Mouse (Mus musculus): ENCODE measurements around the gene Fbxw27.
"Not testable (repeated sequence)": the region's sequence is repeated elsewhere in the genome, so short reads cannot be mapped to it uniquely, and the experiment has no call there.

Fbxw27 gene

DNA sequence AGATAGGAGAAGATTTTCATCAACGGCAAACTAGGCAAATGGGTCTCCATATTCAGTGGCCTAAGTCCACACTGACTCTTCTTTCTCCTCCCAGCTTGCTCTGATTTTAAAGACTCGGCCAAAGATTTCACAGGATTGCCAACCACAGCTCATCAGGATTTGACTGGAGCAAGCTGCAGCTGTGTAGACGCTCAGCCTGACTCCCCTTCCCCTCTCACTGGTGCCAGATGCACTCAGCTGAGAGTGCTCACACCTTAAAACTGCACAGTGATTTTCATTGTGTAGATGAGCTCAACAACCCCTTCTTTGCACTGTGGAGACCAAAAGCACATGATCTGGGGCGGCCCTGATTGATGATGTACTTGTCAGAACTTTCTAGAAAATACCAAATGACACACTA lies at the start of gene Fbxw27:
Fbxw27 (minus strand) TSS at position 101 of the 400 bp plus-strand sequence.
- not testable (repeated sequence) for DNase-seq (ENCODE audit: low read depth)

DNA sequence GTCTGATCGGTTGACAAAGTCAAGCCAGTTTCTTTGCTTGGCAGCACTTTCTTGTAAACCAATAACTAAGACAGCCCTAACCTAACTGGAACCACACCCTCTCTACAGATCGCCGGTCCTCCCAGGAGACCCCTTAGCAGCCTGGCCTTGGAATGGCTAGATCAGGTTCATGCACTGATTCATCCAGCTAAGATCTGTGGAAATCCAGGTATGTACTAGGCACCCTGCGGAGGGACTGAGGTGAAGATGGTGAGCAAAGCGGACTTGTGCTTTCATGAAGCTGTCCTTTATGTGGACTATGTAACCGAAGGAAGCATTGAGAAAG lies 42.6 kb upstream of the Fbxw27 start:
- no peak for DNase-seq (ENCODE audit: low read depth)

DNA sequence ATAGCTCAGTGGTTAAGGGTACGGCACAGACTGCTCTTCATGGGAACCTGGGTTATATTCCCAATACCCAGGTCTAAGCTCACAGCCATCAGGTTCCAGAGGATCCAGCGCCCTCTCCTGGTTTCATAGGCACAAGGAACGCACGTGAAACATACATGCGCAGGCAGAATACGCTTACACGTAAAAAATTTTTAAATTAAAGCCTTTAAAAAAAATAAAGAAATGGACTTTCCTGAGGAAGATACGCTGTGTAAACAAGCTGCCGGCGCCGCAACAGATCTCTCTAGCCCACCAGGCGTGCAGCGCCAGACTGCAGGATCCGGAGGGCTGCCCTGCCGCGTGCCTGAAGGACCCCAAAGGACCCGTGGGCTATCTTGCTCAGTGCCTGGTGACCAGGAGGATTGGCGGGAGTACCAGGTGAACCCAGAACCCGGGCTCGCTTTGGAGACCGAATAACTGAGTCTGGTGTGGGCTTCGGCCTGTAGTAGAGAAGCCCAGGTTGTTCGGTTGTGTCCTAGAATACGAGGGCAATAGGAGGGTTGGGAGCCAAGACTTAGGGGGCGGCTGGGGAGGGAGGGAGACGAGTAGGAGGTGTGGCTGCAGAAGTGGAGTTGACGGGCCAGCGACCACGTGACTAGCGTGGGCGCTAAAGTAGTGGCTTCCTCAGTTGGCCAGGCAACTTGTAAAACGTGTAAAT lies 42.1 kb upstream of the Fbxw27 start, which contains the start of gene Nme6:
Nme6 (plus strand) TSS at position 359 of the 697 bp plus-strand sequence.
- peak; percentile 94 for DNase-seq (ENCODE audit: low read depth)

DNA sequence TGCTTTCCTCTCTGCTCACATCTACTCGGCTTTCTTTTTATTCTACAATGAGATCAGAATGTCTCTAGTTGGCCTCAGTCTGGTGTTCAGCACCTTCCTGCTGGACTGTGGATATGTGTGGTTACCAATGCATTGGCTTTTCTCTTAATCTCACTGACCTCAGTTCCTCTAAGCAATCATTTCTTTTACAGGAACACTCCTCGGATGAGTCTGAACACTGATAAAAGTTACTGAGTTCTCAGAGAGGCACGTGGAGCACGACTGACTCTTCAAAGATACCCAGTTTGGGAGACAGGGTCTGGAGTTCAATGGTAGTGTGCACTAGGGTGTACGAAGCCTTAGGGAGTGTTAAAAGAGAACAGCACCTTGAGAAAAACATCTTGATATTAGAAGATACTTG lies 35.7 kb upstream of the Fbxw27 start:
- DNase-seq (ENCODE audit: low read depth), result no peak

DNA sequence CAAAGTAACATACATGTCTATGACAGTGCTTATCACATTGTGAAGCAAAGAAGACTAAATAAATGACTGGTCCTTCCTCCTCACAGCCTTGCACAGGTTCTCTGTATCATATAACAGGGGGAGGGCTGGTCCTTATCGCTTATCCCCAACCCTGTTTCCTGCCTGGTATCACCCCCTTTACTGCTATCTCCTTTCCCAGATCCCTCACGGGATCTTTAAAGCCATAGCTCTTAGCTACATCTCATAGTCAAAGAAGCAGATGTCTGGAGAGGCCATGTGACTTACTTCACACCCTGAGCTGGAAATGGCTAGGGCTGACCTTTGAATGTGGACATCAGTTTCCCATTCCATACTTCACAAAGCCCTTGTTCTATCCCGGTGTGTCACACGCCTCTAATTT lies 35.3 kb upstream of the Fbxw27 start:
- DNase-seq (ENCODE audit: low read depth), result peak; percentile 24

DNA sequence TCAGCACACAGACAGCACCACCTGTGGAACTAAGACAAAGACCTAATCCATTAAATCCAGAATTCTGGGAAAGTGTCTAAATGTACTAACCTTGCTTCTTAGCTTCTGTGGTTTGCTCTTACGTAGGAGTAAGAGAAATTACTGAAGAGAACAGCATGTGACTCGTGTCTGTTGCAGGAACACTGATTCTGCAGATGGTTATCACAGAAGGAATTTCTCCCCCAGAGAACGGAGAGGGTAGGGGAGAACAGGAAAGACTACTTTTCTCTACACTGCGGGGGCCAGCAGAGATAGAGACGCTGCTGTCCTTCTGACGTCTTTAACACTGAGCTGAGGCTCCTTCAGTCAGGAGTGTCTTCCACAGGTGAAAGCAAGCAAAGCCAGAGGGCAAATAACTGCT lies 25.9 kb upstream of the Fbxw27 start:
- no peak for DNase-seq (ENCODE audit: low read depth)

DNA sequence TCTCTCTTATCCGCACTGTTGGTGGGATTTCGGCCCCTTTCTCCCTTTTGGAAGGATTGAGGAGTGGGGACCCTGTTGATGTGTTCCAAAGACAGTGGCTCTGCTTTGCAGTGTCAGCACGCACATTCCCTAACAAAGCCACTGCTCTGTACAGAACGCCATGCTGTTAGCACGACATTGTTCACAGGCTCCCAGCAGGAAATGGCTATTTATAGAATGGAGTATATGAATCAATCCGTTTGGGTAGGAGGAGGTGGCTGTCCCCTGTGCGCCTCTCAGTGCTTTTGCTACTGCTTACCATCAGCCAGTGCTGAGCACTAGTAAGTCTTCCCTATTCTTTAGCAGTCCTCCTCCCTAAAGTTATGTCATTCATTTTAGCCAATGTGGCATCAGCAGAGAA lies 23.0 kb upstream of the Fbxw27 start:
- no peak for DNase-seq (ENCODE audit: low read depth)

DNA sequence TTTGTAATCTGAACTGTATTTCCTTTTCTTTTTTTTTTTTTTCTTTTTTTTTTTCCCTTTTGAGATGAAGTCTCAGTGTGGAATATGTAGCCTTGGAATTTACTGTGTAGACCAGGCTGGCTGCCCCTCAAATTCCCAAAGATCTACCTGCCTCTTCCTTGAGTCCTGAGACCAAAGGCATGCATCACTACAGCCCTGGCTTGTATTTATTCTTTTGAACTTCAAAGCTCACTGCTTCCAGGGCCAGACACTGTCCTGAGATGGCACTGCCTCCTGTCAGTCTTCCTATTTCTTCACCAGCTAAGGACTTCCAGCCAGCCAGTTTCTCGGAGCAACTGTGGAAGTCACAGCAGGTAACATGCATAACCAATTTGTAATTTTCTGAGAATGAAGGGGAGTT lies 21.5 kb upstream of the Fbxw27 start, which contains the start of gene Spink8:
Spink8 (plus strand) TSS at position 301 of the 400 bp plus-strand sequence.
- no peak for DNase-seq (ENCODE audit: low read depth)

DNA sequence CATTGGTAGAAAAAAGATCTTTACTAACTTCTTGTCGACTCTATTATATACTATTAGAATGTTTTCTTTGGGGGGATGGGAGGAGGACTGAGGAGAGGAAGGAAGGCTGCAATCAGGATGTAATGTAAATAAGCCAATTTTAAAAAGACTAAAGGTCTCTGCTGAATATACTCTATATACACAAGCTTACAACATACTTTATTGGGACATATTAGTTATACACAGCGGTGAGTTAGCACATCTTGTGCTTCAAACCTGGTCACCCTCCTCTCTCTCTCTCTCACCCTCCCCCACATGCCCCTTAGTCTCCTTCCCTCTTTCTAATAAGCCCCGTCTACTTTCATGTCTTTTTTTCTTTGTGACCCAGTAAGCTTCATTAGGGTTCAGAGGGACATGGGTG lies 17.4 kb upstream of the Fbxw27 start:
- no peak for DNase-seq (ENCODE audit: low read depth)

DNA sequence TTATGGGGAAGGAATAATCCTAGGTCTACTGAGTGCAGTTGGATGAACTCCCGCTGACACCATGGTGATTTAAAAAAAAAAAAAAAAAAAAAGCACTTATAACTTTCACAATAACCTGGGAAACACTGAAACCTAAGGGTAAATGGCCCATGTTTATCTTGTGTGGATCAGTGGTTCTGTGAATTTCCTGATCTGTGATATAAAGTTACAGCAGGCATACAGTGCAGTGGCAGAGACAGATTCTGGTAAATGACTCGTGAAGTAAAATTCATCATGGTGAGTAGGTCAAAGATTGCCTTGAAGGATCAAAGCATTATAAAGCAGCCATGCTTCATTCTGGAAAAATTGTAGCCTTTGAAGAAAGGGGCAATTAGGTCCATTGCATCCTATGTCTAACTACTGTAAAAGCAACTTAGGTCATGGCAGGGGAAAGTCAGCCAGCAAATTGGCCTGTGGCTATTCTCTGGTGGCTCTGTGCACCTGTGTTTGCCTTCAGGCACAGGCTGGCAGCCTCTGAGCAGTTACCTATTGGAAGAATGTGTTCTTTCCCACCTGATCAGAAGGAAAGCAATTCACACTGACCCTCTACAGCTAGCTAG lies 16.3 kb upstream of the Fbxw27 start:
- DNase-seq (ENCODE audit: low read depth), result no peak

DNA sequence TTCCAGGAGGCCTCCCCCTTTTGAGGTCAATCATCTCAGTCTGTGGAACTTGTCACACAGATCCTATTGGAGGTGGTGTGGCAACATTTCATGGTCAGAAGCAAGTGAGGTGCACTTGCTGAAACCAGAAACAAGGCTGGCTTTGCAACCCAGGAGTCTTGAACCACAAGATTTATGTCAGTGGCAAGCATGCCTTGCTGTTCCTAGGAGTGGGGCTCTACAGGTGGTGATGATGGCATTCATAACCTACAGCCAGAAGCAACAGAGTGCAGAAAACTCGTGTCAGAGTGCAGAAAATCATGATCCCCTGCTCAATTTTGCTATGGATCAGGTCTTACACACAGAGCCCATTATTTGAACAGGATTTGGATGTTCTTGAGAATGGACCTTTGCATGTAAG lies 15.8 kb upstream of the Fbxw27 start:
- no peak for DNase-seq (ENCODE audit: low read depth)

DNA sequence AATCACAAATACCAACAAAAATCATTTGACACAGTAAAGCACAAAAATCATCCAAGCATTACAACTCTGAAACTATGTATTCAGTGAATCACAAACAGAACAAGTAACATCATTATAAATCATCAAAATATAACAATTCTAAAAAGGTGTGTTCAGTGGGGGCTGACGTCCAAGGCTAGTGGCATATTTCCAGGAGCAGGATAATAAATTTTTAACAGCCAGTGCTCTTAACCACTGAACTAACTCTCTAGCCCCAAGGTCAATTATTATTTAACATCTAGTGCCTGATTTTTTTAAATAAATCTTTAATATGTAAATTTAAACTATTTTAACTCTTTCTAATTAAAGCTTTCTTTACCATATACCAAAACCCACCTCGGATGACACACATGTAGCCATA lies 15.1 kb upstream of the Fbxw27 start:
- not testable (repeated sequence) for DNase-seq (ENCODE audit: low read depth)

DNA sequence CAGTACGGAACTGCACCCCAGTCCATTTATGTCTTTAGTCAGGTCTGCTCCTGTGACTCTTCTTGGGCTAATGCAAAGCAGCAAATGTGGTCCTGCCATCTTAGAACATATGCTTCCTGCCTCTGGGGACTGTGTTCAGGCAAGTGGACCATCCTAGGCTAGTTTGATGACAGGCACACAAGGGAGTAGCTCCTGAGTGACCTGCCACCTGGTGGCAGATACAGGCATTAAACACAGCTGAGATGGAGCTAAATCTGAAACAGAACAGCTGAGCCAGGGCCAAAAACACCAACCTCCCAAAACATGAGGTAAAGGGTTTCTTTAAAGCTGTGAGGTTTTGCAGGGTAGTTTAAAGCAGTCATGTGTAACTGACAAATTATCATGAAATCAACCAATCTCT lies 7.6 kb upstream of the Fbxw27 start:
- DNase-seq (ENCODE audit: low read depth), result peak; percentile 43

DNA sequence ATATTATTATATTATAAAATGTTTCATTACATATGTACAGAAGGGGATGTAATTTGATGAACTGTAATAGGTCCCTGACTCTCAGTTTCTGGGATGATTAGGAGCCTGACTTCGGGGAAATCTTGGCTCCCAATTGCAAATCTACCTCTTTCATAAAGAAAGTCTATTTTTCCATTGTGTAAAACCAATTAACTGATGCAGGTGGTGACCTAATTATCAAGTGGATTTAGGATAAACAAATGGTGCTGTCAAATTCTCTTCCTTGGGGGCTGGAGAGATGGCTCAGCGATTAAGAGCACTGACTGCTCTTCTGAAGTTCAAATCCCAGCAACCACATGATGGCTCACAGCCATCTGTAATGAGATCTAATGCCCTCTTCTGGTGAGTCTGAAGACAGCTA lies 5.3 kb upstream of the Fbxw27 start:
- no peak for DNase-seq (ENCODE audit: low read depth)

DNA sequence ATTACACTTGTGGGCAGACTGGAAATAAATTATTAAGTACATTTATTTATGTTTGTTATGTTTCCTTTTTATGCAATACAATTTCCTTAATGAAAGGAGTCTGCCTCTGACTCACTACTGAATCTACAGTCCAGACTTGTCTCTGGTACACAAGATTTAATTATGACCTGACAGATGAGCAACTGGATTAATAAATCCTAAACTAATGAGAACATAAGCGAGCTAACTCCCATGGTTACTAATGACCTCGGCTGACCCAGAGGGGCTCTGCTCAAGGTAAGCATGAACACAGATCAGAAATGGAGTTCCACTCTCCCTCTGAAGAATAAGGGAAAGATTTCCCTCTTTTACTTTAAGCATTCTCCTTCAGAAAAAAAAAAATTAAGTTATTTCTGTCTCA lies 4.8 kb upstream of the Fbxw27 start:
- DNase-seq (ENCODE audit: low read depth), result no peak

DNA sequence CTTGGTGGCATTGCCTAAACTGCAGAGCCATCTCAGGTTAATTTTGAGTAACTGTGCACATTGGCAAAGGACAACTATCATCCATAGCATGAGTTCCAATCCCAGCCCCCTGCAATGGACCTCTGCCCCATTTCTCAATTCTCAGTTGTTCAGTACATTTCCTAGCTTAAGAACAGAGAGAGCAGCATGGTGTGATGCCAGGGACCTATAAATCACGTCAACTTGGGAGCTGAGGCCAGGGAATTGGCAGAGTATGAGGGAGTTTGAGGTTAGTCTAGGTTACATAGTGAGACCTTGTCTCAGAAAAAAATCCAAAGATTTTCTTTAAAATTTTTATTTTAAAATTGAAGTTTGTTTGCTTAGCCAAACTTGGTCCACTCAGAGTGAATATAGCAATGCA lies 23.6 kb downstream of the Fbxw27 start:
- DNase-seq (ENCODE audit: low read depth), result not testable (repeated sequence)

DNA sequence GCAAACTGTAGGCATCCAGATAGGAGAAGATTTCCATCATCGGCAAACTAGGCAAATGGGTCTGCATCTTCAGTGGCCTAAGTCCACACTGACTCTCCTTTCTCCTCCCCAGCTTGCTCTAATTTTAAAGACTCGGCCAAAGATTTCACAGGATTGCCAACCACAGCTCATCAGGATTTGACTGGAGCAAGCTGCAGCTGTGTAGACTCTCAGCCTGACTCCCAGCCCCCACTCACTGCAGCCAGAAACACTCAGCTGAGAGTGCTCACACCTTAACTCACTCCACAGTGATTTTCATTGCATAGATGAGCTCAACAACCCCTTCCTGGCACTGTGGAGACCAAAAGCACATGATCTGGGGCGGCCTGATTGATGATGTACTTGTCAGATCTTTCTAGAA lies 44.5 kb downstream of the Fbxw27 start, which contains the start of gene Fbxw26:
Fbxw26 (minus strand) TSS at position 101 of the 400 bp plus-strand sequence.
- not testable (repeated sequence) for DNase-seq (ENCODE audit: low read depth)

Data from 416B (cell line).